Mouse (Mus musculus): Measurements from ENCODE around the gene Lama4. TPM values are rescaled to one million over a fixed set of nuclear protein-coding genes. Genes with fewer than 3 reads are reported as not detected.

Lama4 gene
- total RNA-seq, 2 experiments from 2014 or later = 13.3 to 22.3 TPM

DNA sequence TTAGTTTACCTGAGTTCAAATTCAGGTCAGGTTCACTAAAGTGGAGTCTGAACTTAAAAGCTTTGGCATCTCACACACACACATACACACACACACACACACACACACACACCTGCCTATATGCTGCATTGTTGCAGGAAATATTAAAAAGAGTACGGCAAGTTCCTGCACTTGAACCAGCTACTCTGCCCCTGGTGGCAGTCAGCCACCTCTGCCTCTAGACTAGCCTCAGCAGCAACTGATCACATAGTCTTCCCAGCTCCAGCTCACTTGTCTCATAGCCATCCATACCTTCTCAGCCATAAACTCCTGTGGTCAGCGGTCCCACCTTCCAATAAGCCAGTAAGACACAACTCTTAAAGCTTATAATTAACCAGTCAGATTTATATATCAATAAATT is 37.2 kb downstream of the Lama4 start:
- intact Hi-C loops (cut with DNase I) = no loop called here

DNA sequence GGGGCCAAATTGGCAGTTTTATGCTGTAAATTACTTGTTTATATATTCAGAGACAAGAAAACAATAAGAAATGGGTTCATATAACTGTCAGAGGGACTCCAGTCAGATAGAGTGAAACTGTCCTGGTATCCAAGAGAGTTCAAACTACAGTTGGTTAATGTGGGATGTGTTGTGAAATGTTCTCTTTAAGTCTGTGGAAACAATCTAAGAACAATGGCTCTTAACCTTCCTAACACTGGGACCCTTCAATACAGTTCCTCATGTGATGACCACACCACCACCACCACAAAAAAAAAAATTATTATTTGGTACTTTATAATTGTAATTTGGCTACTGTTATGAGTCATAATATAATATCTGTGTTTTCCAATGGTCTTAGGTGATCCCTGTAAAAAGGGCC is 38.2 kb downstream of the Lama4 start:
- TF ChIP-seq CTCF (IDR thresholded peaks at IDR 0.05) = no peak
- DNase-seq = no peak
- no peak overlapping the region for H3K27ac ChIP-seq
- intact Hi-C loops (cut with DNase I) = no loop called here
- no peak overlapping the region for H3K4me3 ChIP-seq

More for the DNA sequence above, 37.2 kb downstream of the Lama4 start:
- Histone ChIP-seq H3K27ac (no peak overlapping the region), H3K4me3 (no peak overlapping the region)
- no peak; the same call in 1 of the 2 replicates for TF ChIP-seq CTCF (IDR thresholded peaks at IDR 0.05)
- DNase-seq = no peak

DNA sequence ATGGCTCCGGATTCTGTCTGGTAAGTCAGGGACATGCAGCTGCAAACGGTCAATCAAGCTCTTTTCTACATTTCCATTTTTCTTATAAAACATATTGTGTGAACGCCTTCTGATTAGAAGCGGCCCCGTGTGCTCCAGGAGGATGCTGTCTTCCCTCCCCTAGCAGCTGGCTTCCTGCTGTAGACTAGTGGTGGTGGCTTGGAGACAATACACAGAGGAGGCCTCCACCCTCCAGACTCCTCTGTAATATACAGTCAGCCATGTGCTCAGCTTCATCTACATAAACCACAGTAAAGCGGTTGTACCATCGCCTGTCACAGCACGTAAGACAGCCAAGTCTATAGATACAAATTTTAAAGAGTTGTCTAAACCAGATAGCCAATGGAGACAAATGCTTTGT is 40.2 kb downstream of the Lama4 start:
- no peak overlapping the region for H3K27ac ChIP-seq
- H3K4me3 ChIP-seq = no peak overlapping the region
- intact Hi-C loops (cut with DNase I) = loop anchor here (5.0 kb wide), 1 partner anchor 38 kb away; the partner anchor contains the start of gene Lama4
- DNase-seq = no peak
- TF ChIP-seq CTCF (IDR thresholded peaks at IDR 0.05) = no peak

DNA sequence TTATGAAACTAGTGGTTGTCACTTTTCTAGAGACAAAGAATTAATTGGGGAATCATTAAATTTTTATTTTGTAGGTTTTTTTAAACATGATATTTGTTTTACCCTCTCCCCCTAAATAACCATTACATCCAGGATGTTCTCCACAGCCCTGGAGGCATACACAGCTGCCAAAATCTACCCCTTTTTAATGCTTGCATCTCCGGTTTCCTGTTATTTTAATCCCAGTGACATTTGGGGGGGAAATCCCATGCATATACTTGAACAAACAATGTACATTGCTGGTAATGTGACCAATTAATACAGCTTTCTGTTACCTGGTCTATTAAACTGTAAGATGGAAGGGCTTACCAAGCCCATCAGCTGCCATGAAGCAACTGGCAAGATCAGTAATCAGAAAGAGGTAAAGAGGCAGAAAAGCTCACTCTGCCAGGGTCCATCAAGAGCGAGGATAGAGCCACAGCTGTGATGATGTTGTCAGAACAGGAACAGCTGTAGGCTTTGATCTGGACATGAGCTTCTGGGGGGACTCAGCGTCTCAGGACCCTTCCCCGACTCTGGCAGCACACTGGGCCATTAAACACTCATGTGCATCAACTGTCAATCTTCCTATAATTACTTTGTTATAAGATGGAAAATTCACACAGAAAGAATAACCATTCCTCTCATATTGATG is 41.3 kb downstream of the Lama4 start:
- DNase-seq = no peak
- Histone ChIP-seq H3K4me3 (no peak overlapping the region), H3K27ac (no peak overlapping the region)
- intact Hi-C loops (cut with DNase I) = loop anchor here (5.0 kb wide), 1 partner anchor 39 kb away; the partner anchor contains the start of gene Lama4
- TF ChIP-seq CTCF (IDR thresholded peaks at IDR 0.05) = no peak

DNA sequence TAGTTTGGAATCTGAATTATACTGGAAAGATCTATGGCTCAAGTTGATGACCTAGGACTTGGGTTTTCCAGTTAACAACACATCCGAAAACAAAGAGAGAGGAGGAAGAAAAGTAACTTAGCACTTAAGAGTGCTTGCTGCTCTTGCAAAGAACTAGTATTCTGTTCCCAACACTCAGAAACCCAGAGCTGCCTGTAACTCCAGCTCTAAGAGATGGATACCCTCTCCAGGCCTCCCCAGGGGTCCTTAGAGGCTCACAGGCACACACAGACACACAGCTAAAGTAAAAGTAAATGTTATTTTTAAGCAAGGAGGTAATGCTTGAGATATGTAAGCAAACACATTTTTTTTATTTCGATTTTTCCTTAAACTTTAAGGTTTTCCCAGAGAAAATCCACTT is 49.5 kb downstream of the Lama4 start:
- intact Hi-C loops (cut with DNase I) = no loop called here
- H3K4me3 ChIP-seq = no peak overlapping the region
- DNase-seq = no peak
- TF ChIP-seq CTCF (IDR thresholded peaks at IDR 0.05) = no peak
- H3K27ac ChIP-seq = no peak overlapping the region

DNA sequence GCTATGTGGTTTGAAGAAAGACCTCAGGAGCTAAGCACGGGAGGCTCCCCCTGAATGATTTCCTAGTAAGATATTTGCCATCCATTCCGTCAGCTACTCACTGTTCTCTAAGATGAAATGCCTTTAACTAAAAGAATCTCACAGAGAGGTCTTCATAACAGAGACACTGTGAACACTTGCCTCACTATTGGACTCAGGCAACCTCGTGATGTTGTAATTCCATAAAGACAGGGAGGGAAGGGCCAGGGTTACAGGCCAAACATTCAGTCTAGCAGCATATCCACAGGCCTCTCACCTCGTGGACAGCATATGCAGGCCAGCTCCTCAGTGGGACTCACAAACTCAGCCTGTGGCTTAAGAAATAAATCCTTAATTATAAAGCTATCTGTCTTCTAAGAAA is 52.7 kb downstream of the Lama4 start:
- peak; percentile 27 for DNase-seq

DNA sequence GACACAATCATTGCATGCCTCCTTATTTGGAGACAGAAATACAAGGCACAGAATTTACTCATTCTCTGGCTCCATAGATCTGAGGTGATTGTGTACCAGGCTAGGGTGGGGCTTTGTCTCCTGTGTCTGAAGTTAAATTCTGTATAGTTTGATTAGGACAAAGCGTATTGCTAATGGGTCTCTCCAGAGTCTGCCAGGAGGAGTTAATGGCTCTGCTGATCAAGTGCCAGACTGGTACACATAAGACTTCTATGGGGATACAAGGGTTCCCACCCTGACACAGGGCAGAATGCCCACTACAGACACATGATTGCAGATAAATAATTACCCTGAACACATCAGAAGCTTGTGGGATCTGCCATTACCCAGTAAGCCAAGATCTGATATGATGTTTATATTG is 53.3 kb downstream of the Lama4 start:
- Histone ChIP-seq H3K4me3 (no peak overlapping the region), H3K27ac (no peak overlapping the region)
- intact Hi-C loops (cut with DNase I) = no loop called here
- DNase-seq = no peak
- TF ChIP-seq CTCF (IDR thresholded peaks at IDR 0.05) = no peak

More for the DNA sequence above, 52.7 kb downstream of the Lama4 start:
- TF ChIP-seq CTCF (IDR thresholded peaks at IDR 0.05) = no peak
- intact Hi-C loops (cut with DNase I) = no loop called here
- Histone ChIP-seq H3K27ac (peak overlapping the region; percentile 7; the same call in 1 of the 2 replicates), H3K4me3 (no peak overlapping the region)

DNA sequence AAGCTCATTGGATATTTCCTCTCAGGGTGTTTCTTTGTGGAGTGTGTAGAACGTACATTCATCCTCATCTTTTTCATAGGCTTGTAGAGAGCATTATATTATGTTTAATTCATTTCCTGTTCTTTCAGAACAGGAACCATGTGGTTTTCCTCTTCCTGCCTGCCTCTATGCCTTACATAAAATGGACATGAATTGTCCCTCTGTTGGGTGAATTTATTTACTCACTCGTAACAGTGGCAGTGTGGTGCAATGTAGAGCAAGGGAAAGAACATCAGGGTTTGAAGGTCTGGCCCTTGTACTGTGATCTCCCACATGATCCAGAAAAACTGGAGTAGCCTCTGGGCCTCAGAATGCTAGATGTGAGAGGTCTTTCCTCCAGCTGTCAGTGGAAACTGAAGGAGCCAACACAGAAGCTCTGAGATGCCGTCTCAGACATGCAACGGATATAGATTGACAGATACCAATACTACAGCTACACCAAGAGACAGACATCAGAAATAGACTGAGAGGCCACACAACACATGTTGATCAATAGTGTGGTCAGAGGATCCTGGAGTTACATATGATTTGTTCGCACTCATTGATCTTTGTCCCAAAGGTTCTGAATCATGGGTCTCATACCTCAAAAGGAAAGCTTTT is 58.4 kb downstream of the Lama4 start:
- no peak for DNase-seq
- H3K4me3 ChIP-seq = no peak overlapping the region
- TF ChIP-seq CTCF (IDR thresholded peaks at IDR 0.05) = no peak
- no peak overlapping the region for H3K27ac ChIP-seq
- intact Hi-C loops (cut with DNase I) = no loop called here

DNA sequence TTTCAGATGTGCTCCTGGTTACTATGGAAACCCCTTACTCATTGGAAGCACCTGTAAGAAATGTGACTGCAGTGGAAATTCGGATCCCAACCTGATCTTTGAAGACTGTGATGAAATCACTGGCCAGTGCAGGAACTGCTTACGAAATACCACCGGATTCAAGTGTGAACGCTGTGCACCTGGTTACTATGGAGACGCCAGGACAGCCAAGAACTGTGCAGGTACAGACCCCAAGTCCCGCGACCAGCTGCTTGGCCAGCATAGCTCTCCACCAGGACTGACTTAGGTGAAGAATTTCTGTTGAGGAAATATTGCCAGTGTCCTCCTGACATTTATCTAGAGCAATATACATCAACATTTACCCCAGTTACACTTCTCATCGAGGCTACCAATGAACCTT is 61.2 kb downstream of the Lama4 start:
- DNase-seq = no peak
- no peak overlapping the region for H3K4me3 ChIP-seq
- no peak overlapping the region for H3K27ac ChIP-seq
- intact Hi-C loops (cut with DNase I) = no loop called here
- TF ChIP-seq CTCF (IDR thresholded peaks at IDR 0.05) = no peak

DNA sequence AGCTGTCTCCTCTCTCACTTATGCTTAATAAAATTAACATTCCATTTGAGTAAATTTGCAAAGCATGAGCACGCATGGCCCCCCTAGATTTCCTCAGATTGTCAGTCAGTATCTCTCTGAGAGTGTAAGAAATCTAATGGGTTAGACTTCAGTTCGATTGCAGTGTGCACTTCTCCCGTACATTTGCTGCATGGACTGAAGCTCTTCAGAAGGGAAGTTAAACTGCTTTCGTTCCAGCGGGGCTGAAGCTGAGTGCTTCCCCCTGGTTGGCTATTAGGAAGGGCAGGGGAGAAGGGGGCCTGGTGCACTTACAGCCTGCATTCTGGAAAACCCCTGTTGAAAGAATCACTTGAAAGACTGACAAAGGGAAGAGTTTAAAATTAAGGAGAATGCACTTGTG is 61.7 kb downstream of the Lama4 start:
- no peak for DNase-seq
- intact Hi-C loops (cut with DNase I) = no loop called here
- Histone ChIP-seq H3K4me3 (no peak overlapping the region), H3K27ac (no peak overlapping the region)
- no peak for TF ChIP-seq CTCF (IDR thresholded peaks at IDR 0.05)

DNA sequence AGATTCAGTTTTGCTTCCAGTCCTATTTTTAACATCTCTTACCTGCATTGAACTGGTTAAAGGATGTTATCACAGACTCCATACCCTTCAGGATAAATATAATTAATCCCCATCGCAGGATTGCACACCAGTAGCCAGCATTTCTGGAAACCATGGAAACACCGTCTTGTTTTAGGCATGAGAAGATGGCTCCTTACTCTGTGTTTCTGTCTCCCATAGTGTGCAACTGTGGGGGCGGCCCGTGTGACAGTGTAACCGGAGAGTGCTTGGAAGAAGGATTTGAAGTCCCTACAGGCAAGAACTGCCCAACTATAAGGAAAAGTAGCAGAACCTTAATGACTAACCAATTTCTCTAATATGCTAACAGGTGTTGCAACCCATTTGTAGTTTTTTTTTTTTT is 63.1 kb downstream of the Lama4 start:
- intact Hi-C loops (cut with DNase I) = no loop called here
- no peak for DNase-seq

DNA sequence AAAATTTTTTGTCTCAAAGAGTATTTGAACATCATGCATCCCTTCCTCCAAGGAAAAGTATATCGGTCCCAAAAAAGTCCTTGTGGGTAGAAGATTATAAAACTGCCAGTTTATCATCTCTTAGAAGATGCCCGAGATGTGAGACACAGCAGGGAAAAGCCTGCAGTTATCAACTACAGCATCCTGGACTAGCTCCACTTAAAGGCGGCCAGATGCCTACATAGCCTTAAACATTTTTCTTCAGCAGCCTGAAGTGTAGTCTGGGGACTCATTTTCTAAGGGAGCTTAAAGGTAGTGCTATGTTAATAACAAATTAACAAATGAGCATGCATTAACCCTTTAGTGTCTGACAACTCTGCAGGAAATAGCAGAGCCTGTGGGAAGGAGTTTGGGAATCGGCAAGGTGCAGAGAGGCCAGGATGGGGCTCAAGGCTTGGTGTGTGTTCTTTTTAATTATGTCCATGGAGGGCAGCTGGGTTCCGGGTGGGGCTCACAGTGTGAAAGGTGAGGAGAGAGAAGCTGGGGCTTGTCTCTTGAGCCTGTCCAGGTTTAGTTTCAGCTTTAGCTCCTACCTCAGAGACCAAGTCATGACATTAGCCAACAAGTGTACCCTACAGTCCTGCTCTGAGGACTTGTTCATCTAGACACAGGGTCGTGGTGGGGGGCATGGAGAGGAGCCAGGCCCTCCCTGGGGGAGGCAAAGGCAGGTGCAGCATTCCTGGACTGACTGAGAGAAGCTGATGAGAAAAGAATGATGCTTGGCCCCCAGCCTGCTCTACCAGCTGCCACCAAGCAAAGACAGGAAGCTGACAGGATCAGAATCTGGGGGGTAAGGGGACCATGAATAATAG is 64.2 kb downstream of the Lama4 start:
- DNase-seq = no peak
- no peak overlapping the region for H3K27ac ChIP-seq
- no peak overlapping the region for H3K4me3 ChIP-seq
- intact Hi-C loops (cut with DNase I) = loop anchor here (5.0 kb wide), 1 partner anchor 282 kb away; no protein-coding TSS in a partner anchor
- TF ChIP-seq CTCF (IDR thresholded peaks at IDR 0.05) = no peak

More for the DNA sequence above, 63.1 kb downstream of the Lama4 start:
- H3K4me3 ChIP-seq = no peak overlapping the region
- TF ChIP-seq CTCF (IDR thresholded peaks at IDR 0.05) = no peak
- H3K27ac ChIP-seq = no peak overlapping the region
